Comparison of ENCODE assay signal across 23 mouse cellular contexts in the genomic region with DNA sequence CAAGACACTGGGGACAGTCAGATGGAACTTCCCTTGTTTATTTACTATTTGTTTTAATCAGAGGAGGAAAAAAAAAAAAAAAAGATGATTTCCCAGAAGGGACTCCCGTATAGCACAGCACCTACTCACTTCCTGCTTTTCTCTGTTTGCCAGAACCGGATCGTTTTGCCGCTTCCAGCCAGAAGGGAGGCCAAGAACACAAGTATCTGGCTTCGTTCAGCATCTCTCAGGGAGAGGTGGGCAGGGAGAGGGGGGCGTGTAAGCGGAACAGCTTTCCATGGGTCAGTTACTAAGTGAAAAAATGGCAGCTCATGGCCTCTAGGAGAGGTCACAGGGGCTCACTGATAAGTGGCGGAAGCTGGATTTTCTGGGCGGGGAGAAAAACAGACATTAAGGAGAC.
"Had no signal": no experiment of that assay in that cellular context is flagged by ENCODE, and none has a peak within 500 bp of the region (broad histone marks: within the 10 kb centered on the region; RNA-seq: fewer than 3 reads in every experiment).

No protein-coding gene starts in this region.

- H3K27ac ChIP-seq: kidney, embryonic 15.5 days; limb, embryonic 10.5 days; limb, embryonic 13.5 days; liver, embryonic 12.5 days; liver, embryonic 15.5 days; lung, embryonic 15.5 days; midbrain, embryonic 15.5 days; neural tube, embryonic 13.5 days; stomach, embryonic 15.5 days had no signal

- DNase-seq: kidney, adult 8-10 months; kidney, postnatal 10 days; kidney, postnatal 36 days; layer of hippocampus, adult 9-11 months; liver; lung, adult 18-20 months; lung, postnatal 10 days; lung, postnatal 4 days; retina, postnatal 1 day; right cerebral cortex, postnatal 25 days; spleen, adult 18-20 months; thymus, postnatal 25 days had no signal

- H3K9ac ChIP-seq: kidney, embryonic 15.5 days; limb, embryonic 13.5 days; liver, embryonic 12.5 days; liver, embryonic 15.5 days; lung, embryonic 15.5 days; midbrain, embryonic 15.5 days; neural tube, embryonic 13.5 days; stomach, embryonic 15.5 days had no signal

- H3K9me3 ChIP-seq: kidney, embryonic 15.5 days; limb, embryonic 10.5 days; limb, embryonic 13.5 days; liver, embryonic 12.5 days; liver, embryonic 15.5 days; lung, embryonic 15.5 days; midbrain, embryonic 15.5 days; neural tube, embryonic 13.5 days; stomach, embryonic 15.5 days had no signal

- H3K27me3 ChIP-seq: kidney, embryonic 15.5 days; limb, embryonic 13.5 days; liver, embryonic 12.5 days; liver, embryonic 15.5 days; lung, embryonic 15.5 days; midbrain, embryonic 15.5 days; neural tube, embryonic 13.5 days; stomach, embryonic 15.5 days had no signal

- H3K36me3 ChIP-seq: kidney, embryonic 15.5 days; limb, embryonic 10.5 days; limb, embryonic 13.5 days; liver, embryonic 12.5 days; liver, embryonic 15.5 days; lung, embryonic 15.5 days; midbrain, embryonic 15.5 days; neural tube, embryonic 13.5 days; stomach, embryonic 15.5 days had no signal

- H3K4me3 ChIP-seq: kidney, embryonic 15.5 days; limb, embryonic 10.5 days; limb, embryonic 13.5 days; liver, embryonic 12.5 days; liver, embryonic 15.5 days; lung, embryonic 15.5 days; midbrain, embryonic 15.5 days; myocyte; neural tube, embryonic 13.5 days; stomach, embryonic 15.5 days had no signal

- H3K4me2 ChIP-seq: kidney, embryonic 15.5 days; limb, embryonic 13.5 days; liver, embryonic 12.5 days; liver, embryonic 15.5 days; lung, embryonic 15.5 days; midbrain, embryonic 11.5 days; midbrain, embryonic 15.5 days; neural tube, embryonic 13.5 days; stomach, embryonic 15.5 days had no signal

- ATAC-seq: liver, embryonic 12.5 days; midbrain, embryonic 15.5 days had no signal

- H3K4me1 ChIP-seq: liver, embryonic 12.5 days; liver, embryonic 15.5 days; lung, embryonic 15.5 days; stomach, embryonic 15.5 days had no signal
